Mouse (Mus musculus) MEL (cell line): ENCODE measurements at regions not wholly inside any gene's neighbourhood (a gene's known extent, or its start where the extent isn't known, plus 50 kb on each side); places are given as distances from the start of the nearest gene placed in this dataset.

ENCODE experiments used
- DNase-seq: peaks from one replicate; pipeline ENCODE4 v3.0.0; 2011; ENCODE audit warnings: low read depth, low spot score
- H3K27ac ChIP-seq: 2 replicates; pipeline ENCODE4 v1.5.1; 2012; ENCODE audit warnings: low read depth, mild to moderate bottlenecking, control low read depth, low read length, moderate library complexity; ENCODE audit not compliant: control insufficient read depth
- H3K27me3 ChIP-seq, 2 experiments: fragments of 150-350 bp in 1 of 2; sonication (generic) in 1 of 2; 2 replicates each; pipeline ENCODE4 v1.6.1; 2012; ENCODE audit warnings: low read length in 2 of 2, mild to moderate bottlenecking in 2 of 2, improper control_type of control experiment in 1 of 2, moderate library complexity in 1 of 2; ENCODE audit not compliant: insufficient read depth in 2 of 2, control insufficient read depth in 1 of 2
- H3K36me3 ChIP-seq, 2 experiments: 2 replicates each; pipeline ENCODE4 v1.6.1; 2012 to 2014; ENCODE audit warnings: low read length in 2 of 2, improper control_type of control experiment in 1 of 2, inconsistent platforms in 1 of 2, mild to moderate bottlenecking in 1 of 2; ENCODE audit not compliant: insufficient read depth in 2 of 2, control insufficient read depth in 1 of 2
- H3K4me1 ChIP-seq, 2 experiments: fragments of 150-350 bp in 1 of 2; sonication (generic) in 1 of 2; 2 replicates each; pipeline ENCODE4 v1.6.1; 2012; ENCODE audit warnings: low read length in 2 of 2, improper control_type of control experiment in 1 of 2, mild to moderate bottlenecking in 1 of 2; ENCODE audit not compliant: insufficient read depth in 2 of 2, control insufficient read depth in 1 of 2
- H3K4me3 ChIP-seq, 2 experiments: fragments of 150-350 bp in 1 of 2; sonication (generic) in 1 of 2; 2 replicates each; pipeline ENCODE4 v1.5.1; 2012; ENCODE audit warnings: low read depth in 2 of 2, low read length in 2 of 2, mild to moderate bottlenecking in 2 of 2, moderate library complexity in 2 of 2, control low read depth in 1 of 2, improper control_type of control experiment in 1 of 2; ENCODE audit not compliant: control insufficient read depth in 1 of 2, insufficient read depth in 1 of 2
- H3K79me2 ChIP-seq: 2 replicates; pipeline ENCODE4 v1.6.1; 2012; ENCODE audit warnings: mild to moderate bottlenecking, low read length, moderate library complexity; ENCODE audit not compliant: control insufficient read depth, poor library complexity, insufficient read depth
- H3K9ac ChIP-seq: 2 replicates; pipeline ENCODE4 v1.6.1; 2012; ENCODE audit warnings: low read depth, mild to moderate bottlenecking, control low read depth, low read length, moderate library complexity; ENCODE audit not compliant: control insufficient read depth, poor library complexity, severe bottlenecking
- H3K9me3 ChIP-seq: fragments of 150-350 bp; sonication (generic); replicated peaks from 2 replicates; pipeline ENCODE4 v1.6.1; 2012; ENCODE audit warnings: mild to moderate bottlenecking, low read length, improper control_type of control experiment, moderate library complexity; ENCODE audit not compliant: insufficient read depth
- CHD2 ChIP-seq: IDR thresholded peaks from 2 replicates; pipeline ENCODE4 v1.6.1; 2011; ENCODE audit warnings: low read length, improper control_type of control experiment
- CTCF ChIP-seq, 3 experiments: IDR thresholded peaks in 2 of 3; conservative IDR thresholded peaks in 1 of 3; 2 replicates each; pipeline ENCODE4 v1.5.1; 2011 to 2012; ENCODE audit warnings: low read length in 3 of 3, low read depth in 2 of 3, mild to moderate bottlenecking in 2 of 3, improper control_type of control experiment in 1 of 3, inconsistent platforms in 1 of 3, mixed read lengths in 1 of 3, moderate library complexity in 1 of 3; ENCODE audit not compliant: control insufficient read depth in 1 of 3, insufficient read depth in 1 of 3, poor library complexity in 1 of 3, severe bottlenecking in 1 of 3
- ELF1 ChIP-seq: IDR thresholded peaks from 2 replicates; pipeline ENCODE4 v1.6.1; 2014; ENCODE audit warnings: low read depth, mild to moderate bottlenecking, inconsistent platforms, low read length, improper control_type of control experiment, moderate library complexity
- EP300 ChIP-seq, 2 experiments: IDR thresholded peaks; 2 replicates each; pipeline ENCODE4 v1.6.1; 2011; ENCODE audit warnings: improper control_type of control experiment in 2 of 2, low read length in 2 of 2, low read depth in 1 of 2, mild to moderate bottlenecking in 1 of 2
- GATA1 ChIP-seq: IDR thresholded peaks from 2 replicates; pipeline ENCODE4 v1.6.1; 2011; ENCODE audit warnings: low read depth, low read length, improper control_type of control experiment
- HCFC1 ChIP-seq: IDR thresholded peaks from 2 replicates; pipeline ENCODE4 v1.6.1; 2012; ENCODE audit warnings: low read depth, mild to moderate bottlenecking, inconsistent platforms, low read length, improper control_type of control experiment, moderate library complexity
- JUND ChIP-seq: IDR thresholded peaks from 2 replicates; pipeline ENCODE4 v1.6.1; 2011; ENCODE audit warnings: low read depth, mild to moderate bottlenecking, improper control_type of control experiment, low read length
- MAX ChIP-seq: IDR thresholded peaks from 2 replicates; pipeline ENCODE4 v1.6.1; 2011; ENCODE audit warnings: low read length, improper control_type of control experiment
- MAZ ChIP-seq: IDR thresholded peaks from 2 replicates; pipeline ENCODE4 v1.6.1; 2012; ENCODE audit warnings: low read depth, mild to moderate bottlenecking, inconsistent platforms, low read length, improper control_type of control experiment
- MYB ChIP-seq: IDR thresholded peaks from 2 replicates; pipeline ENCODE4 v1.6.1; 2011; ENCODE audit warnings: mild to moderate bottlenecking, low read depth, low read length, improper control_type of control experiment
- MYC ChIP-seq: IDR thresholded peaks from 2 replicates; pipeline ENCODE4 v1.6.1; 2011; ENCODE audit warnings: low read depth, mild to moderate bottlenecking, low read length, improper control_type of control experiment, moderate library complexity
- POLR2AphosphoS2 ChIP-seq: IDR thresholded peaks from 2 replicates; pipeline ENCODE4 v1.6.1; 2011; ENCODE audit warnings: low read length, improper control_type of control experiment
- POLR2AphosphoS5 ChIP-seq: IDR thresholded peaks from 2 replicates; pipeline ENCODE4 v1.6.1; 2012; ENCODE audit warnings: low read depth, borderline replicate concordance, mild to moderate bottlenecking, inconsistent platforms, low read length, moderate library complexity, mixed read lengths
- RAD21 ChIP-seq: IDR thresholded peaks from 2 replicates; pipeline ENCODE4 v1.6.1; 2011; ENCODE audit warnings: mild to moderate bottlenecking, low read depth, low read length, improper control_type of control experiment
- SIN3A ChIP-seq: IDR thresholded peaks from 2 replicates; pipeline ENCODE4 v1.6.1; 2012; ENCODE audit warnings: low read length, improper control_type of control experiment, inconsistent platforms
- TAL1 ChIP-seq: IDR thresholded peaks from 2 replicates; pipeline ENCODE4 v1.6.1; 2012; ENCODE audit warnings: mild to moderate bottlenecking, inconsistent platforms, low read length, moderate library complexity, mixed read lengths
- TCF12 ChIP-seq: IDR thresholded peaks from 2 replicates; pipeline ENCODE4 v1.6.1; 2014; ENCODE audit warnings: low read depth, mild to moderate bottlenecking, inconsistent platforms, low read length, improper control_type of control experiment, moderate library complexity
- UBTF ChIP-seq: IDR thresholded peaks from 2 replicates; pipeline ENCODE4 v1.6.1; 2012; ENCODE audit warnings: low read depth, mild to moderate bottlenecking, inconsistent platforms, low read length, improper control_type of control experiment, moderate library complexity, borderline replicate concordance; ENCODE audit not compliant: insufficient read depth
- USF1 ChIP-seq: IDR thresholded peaks from 2 replicates; pipeline ENCODE4 v1.6.1; 2014; ENCODE audit warnings: low read depth, mild to moderate bottlenecking, inconsistent platforms, low read length, improper control_type of control experiment, moderate library complexity
- USF2 ChIP-seq, 2 experiments: IDR thresholded peaks; 2 replicates each; pipeline ENCODE4 v1.6.1; 2011 to 2012; ENCODE audit warnings: improper control_type of control experiment in 2 of 2, low read length in 2 of 2, borderline replicate concordance in 1 of 2, inconsistent platforms in 1 of 2, low read depth in 1 of 2, mild to moderate bottlenecking in 1 of 2; ENCODE audit not compliant: insufficient read depth in 1 of 2
- ZKSCAN1 ChIP-seq: IDR thresholded peaks from 2 replicates; pipeline ENCODE4 v1.6.1; 2012; ENCODE audit warnings: low read depth, mild to moderate bottlenecking, inconsistent platforms, low read length, improper control_type of control experiment, moderate library complexity

GRCm38 (mm10) chr13:73041233-73042040 lies 218.8 kb upstream of the Irx4 start:
- no peak overlapping the region for H3K27ac ChIP-seq
- H3K9ac ChIP-seq, result no peak overlapping the region
- H3K4me1 ChIP-seq, result no peaks in the 10 kb centered on the region
- no peaks in the 10 kb centered on the region for H3K79me2 ChIP-seq
- H3K4me3 ChIP-seq, result no peak overlapping the region
- no peaks in the 10 kb centered on the region for H3K27me3 ChIP-seq
- H3K9me3 ChIP-seq, result no peaks in the 10 kb centered on the region
- no peak for DNase-seq
- TF ChIP-seq JUND, result no peak
- TF ChIP-seq CTCF (IDR thresholded peaks at IDR 0.05 in 2 of 3, conservative IDR thresholded peaks at IDR 0.05 in 1 of 3; ENCODE audit: control insufficient read depth in 1 of 3, insufficient read depth in 1 of 3, low read depth in 2 of 3, low read length in 3 of 3, poor library complexity in 1 of 3, severe bottlenecking in 1 of 3), result no peak
- TF ChIP-seq UBTF, result no peak
- TF ChIP-seq USF1, result no peak
- TF ChIP-seq ELF1, result no peak
- H3K36me3 ChIP-seq, result no peaks in the 10 kb centered on the region

- TF ChIP-seq MYC (no peak), TCF12 (no peak), POLR2AphosphoS2 (no peak), MAZ (no peak), SIN3A (no peak), ELF1 (no peak), EP300 (IDR thresholded peaks at IDR 0.05; ENCODE audit: low read depth in 1 of 2, low read length in 2 of 2) (no peak), USF2 (IDR thresholded peaks at IDR 0.05; ENCODE audit: borderline replicate concordance in 1 of 2, insufficient read depth in 1 of 2, low read depth in 1 of 2, low read length in 2 of 2) (no peak), CTCF (IDR thresholded peaks at IDR 0.05 in 2 of 3, conservative IDR thresholded peaks at IDR 0.05 in 1 of 3; ENCODE audit: control insufficient read depth in 1 of 3, insufficient read depth in 1 of 3, low read depth in 2 of 3, low read length in 3 of 3, poor library complexity in 1 of 3, severe bottlenecking in 1 of 3) (no peak), MYB (no peak), GATA1 (no peak), HCFC1 (no peak), ZKSCAN1 (no peak), CHD2 (no peak), POLR2AphosphoS5 (no peak), MAX (no peak), TAL1 (no peak), RAD21 (no peak)
- Histone ChIP-seq H3K9me3 (no peaks in the 10 kb centered on the region), H3K4me1 (no peaks in the 10 kb centered on the region), H3K27me3 (no peaks in the 10 kb centered on the region), H3K4me3 (no peak overlapping the region), H3K79me2 (no peaks in the 10 kb centered on the region), H3K9ac (no peak overlapping the region), H3K36me3 (no peaks in the 10 kb centered on the region), H3K27ac (no peak overlapping the region)
- DNase-seq, result no peak
These were observed 190.3 kb upstream of the Irx4 start for GRCm38 (mm10) chr13:73069840-73070530.
